Mouse (Mus musculus): ENCODE measurements around the gene Otud5.
A peak's percentile ranks its signal among the peaks of the same experiment; 100 is the strongest.

- TF ChIP-seq CTCF (IDR thresholded peaks at IDR 0.05; ENCODE audit: low read depth), result no peak
- TF ChIP-seq EP300 (IDR thresholded peaks at IDR 0.05; ENCODE audit: low read depth), result peak; percentile 90
Measured at GRCm38 (mm10) chrX:7837146-7837545, 4.0 kb upstream of the Otud5 start.

Data from liver, postnatal 0 days (tissue).